8 mouse cellular contexts compared by ENCODE assay signal in genomic region chr11:93996306-93997140, GRCm38 (mm10). TPM values are rescaled to one million over a fixed set of nuclear protein-coding genes. Genes with fewer than 3 reads are reported as not detected.
A peak's percentile ranks its signal among the peaks of the same experiment; 100 is the strongest.
DNase-seq lines count a peak whose midpoint lies in the region; ATAC-seq and TF ChIP-seq lines count a peak whose summit lies in the region.

No protein-coding gene starts in this region.

- ATAC-seq in embryonic facial prominence, embryonic 14.5 days (ENCODE audit: low read depth), result peak; percentile 31
- peak; percentile 26 for ATAC-seq in liver, embryonic 11.5 days (replicated peaks; ENCODE audit: low FRiP score)
- peak; percentile 51 for ATAC-seq in monocyte, adult 5-6 weeks (replicated peaks; ENCODE audit: insufficient number of reproducible peaks, low FRiP score, low TSS enrichment, poor library complexity, severe bottlenecking)
- peak; percentile 2; the same call in 1 of the 2 replicates for ATAC-seq in stomach, postnatal 0 days (ENCODE audit: low FRiP score, low TSS enrichment)

- H3K9me3 ChIP-seq in embryonic facial prominence, embryonic 14.5 days (ENCODE audit: control insufficient read depth, low read length), result no peaks in the 10 kb centered on the region
- H3K9me3 ChIP-seq in liver, embryonic 11.5 days (ENCODE audit: control insufficient read depth, low read length), result no peaks in the 10 kb centered on the region
- H3K9me3 ChIP-seq in stomach, postnatal 0 days (ENCODE audit: control insufficient read depth, low read length), result no peaks in the 10 kb centered on the region

- no peaks in the 10 kb centered on the region for H3K36me3 ChIP-seq in embryonic facial prominence, embryonic 14.5 days (ENCODE audit: control insufficient read depth, insufficient read depth, low read length)
- H3K36me3 ChIP-seq in liver, embryonic 11.5 days (ENCODE audit: control insufficient read depth, insufficient read depth, low read length), result no peaks in the 10 kb centered on the region
- no peaks in the 10 kb centered on the region for H3K36me3 ChIP-seq in stomach, postnatal 0 days (ENCODE audit: control insufficient read depth, insufficient read depth, low read length)

- H3K27me3 ChIP-seq in embryonic facial prominence, embryonic 14.5 days (replicated peaks; ENCODE audit: control insufficient read depth, insufficient read depth, low read length), result no peaks in the 10 kb centered on the region
- H3K27me3 ChIP-seq in liver, embryonic 11.5 days (replicated peaks; ENCODE audit: control insufficient read depth, insufficient read depth, low read length), result no peaks in the 10 kb centered on the region
- no peaks in the 10 kb centered on the region for H3K27me3 ChIP-seq in stomach, postnatal 0 days (ENCODE audit: control insufficient read depth, insufficient read depth, low read length)

- peaks cover 16% of the 10 kb centered on the region for H3K4me1 ChIP-seq in embryonic facial prominence, embryonic 14.5 days (ENCODE audit: control insufficient read depth, insufficient read depth, low read length)
- H3K4me1 ChIP-seq in liver, embryonic 11.5 days (replicated peaks; ENCODE audit: control insufficient read depth, insufficient read depth, low read length), result peaks cover 12% of the 10 kb centered on the region
- H3K4me1 ChIP-seq in stomach, postnatal 0 days (replicated peaks; ENCODE audit: control insufficient read depth, insufficient read depth), result peaks cover 9% of the 10 kb centered on the region; the same call in 1 of the 2 replicates

- H3K4me2 ChIP-seq in embryonic facial prominence, embryonic 14.5 days (ENCODE audit: low read depth, low read length), result peak overlapping the region; percentile 83
- H3K4me2 ChIP-seq in liver, embryonic 11.5 days, result peak overlapping the region; percentile 92
- peak overlapping the region; percentile 78 for H3K4me2 ChIP-seq in stomach, postnatal 0 days (replicated peaks; ENCODE audit: low read depth)

- DNase-seq in B cell, adult 2 months, result peak; percentile 76 to 78
- DNase-seq in adrenal gland, adult (ENCODE audit: inconsistent age in 2 of 2, low spot score in 1 of 2), result peak; percentile 65 to 85
- peak; percentile 37 for DNase-seq in embryonic facial prominence, embryonic 14.5 days (ENCODE audit: low spot score)
- DNase-seq in heart, adult 8-10 months (ENCODE audit: low spot score), result peak; percentile 42
- DNase-seq in kidney, adult 8-10 months, result peak; percentile 51 to 54
- DNase-seq in liver, embryonic 11.5 days (ENCODE audit: low spot score), result no peak
- peak; percentile 62 for DNase-seq in stomach, postnatal 0 days (ENCODE audit: low spot score)

- under 1% methylated on average over 29 of the region's 58 CpGs for WGBS in embryonic facial prominence, embryonic 14.5 days
- under 1% methylated on average over 58 of the region's 58 CpGs for WGBS in liver, embryonic 11.5 days
- under 1% methylated on average over 52 of the region's 58 CpGs for WGBS in stomach, postnatal 0 days

- TF ChIP-seq CTCF in stomach, postnatal 0 days (IDR thresholded peaks at IDR 0.05; ENCODE audit: low read depth), result peak; percentile 60

- peak overlapping the region; percentile 98 for H3K27ac ChIP-seq in embryonic facial prominence, embryonic 14.5 days (replicated peaks; ENCODE audit: low read depth, low read length)
- H3K27ac ChIP-seq in liver, embryonic 11.5 days (ENCODE audit: low read depth, low read length), result peak overlapping the region; percentile 99
- peak overlapping the region; percentile 99 for H3K27ac ChIP-seq in stomach, postnatal 0 days (replicated peaks)

- no peak for TF ChIP-seq EP300 in stomach, postnatal 0 days (optimal IDR thresholded peaks at IDR 0.05)

- H3K4me3 ChIP-seq in embryonic facial prominence, embryonic 14.5 days (ENCODE audit: low read depth, low read length), result peak overlapping the region; percentile 91
- H3K4me3 ChIP-seq in liver, embryonic 11.5 days (ENCODE audit: low read depth, low read length), result peak overlapping the region; percentile 96
- H3K4me3 ChIP-seq in stomach, postnatal 0 days (ENCODE audit: low read depth, low read length), result peak overlapping the region; percentile 98

- H3K9ac ChIP-seq in embryonic facial prominence, embryonic 14.5 days (ENCODE audit: low read depth, low read length), result peak overlapping the region; percentile 95
- H3K9ac ChIP-seq in liver, embryonic 11.5 days (ENCODE audit: low read depth, low read length), result peak overlapping the region; percentile 88
- H3K9ac ChIP-seq in stomach, postnatal 0 days (ENCODE audit: low read length), result peak overlapping the region; percentile 95

RNA-seq across cellular contexts. Expression of gene Spag9, which starts 0.6 kb away (rescaled TPM):
- polyA plus RNA-seq in embryonic facial prominence, embryonic 14.5 days (2014; fragmentation: Nextera tagmentation; extraction: Ambion mirVana), result 69.9 and 71.6 TPM in 2 replicates
- 100 to 1,000 TPM; 141 to 155 (median 148) TPM for total RNA-seq in heart, adult 8-10 months (2022)
- 19.5 and 24.6 TPM in 2 replicates for polyA plus RNA-seq in liver, embryonic 11.5 days (2014; fragmentation: Nextera tagmentation; extraction: Ambion mirVana)
- 140 to 171 TPM (median 156 TPM) in 3 replicates for total RNA-seq in monocyte, adult 5-6 weeks (2017)
- polyA plus RNA-seq in stomach, postnatal 0 days (2015; fragmentation: Nextera tagmentation; extraction: Ambion mirVana), result 30.2 and 32.5 TPM in 2 replicates

RNA-seq across cellular contexts. Expression of gene Nme1, which starts 28.2 kb away (rescaled TPM):
- 143 TPM in 2 replicates for polyA plus RNA-seq in embryonic facial prominence, embryonic 14.5 days (2014; fragmentation: Nextera tagmentation; extraction: Ambion mirVana)
- total RNA-seq in heart, adult 8-10 months (2022), result 10 to 100 TPM in 3 of 4 experiments, 1 to 10 TPM in 1; 8.3 to 15.9 (median 12.6) TPM
- 315 and 317 TPM in 2 replicates for polyA plus RNA-seq in liver, embryonic 11.5 days (2014; fragmentation: Nextera tagmentation; extraction: Ambion mirVana)
- total RNA-seq in monocyte, adult 5-6 weeks (2017), result 13.8 to 34.0 TPM (median 18.0 TPM) in 3 replicates
- polyA plus RNA-seq in stomach, postnatal 0 days (2015; fragmentation: Nextera tagmentation; extraction: Ambion mirVana), result 93.8 and 106 TPM in 2 replicates

RNA-seq across cellular contexts. Expression of gene Gm20390, which starts 28.4 kb away (rescaled TPM):
- 365 and 376 TPM in 2 replicates for polyA plus RNA-seq in embryonic facial prominence, embryonic 14.5 days (2014; fragmentation: Nextera tagmentation; extraction: Ambion mirVana)
- total RNA-seq in heart, adult 8-10 months (2022), result 10 to 100 TPM; 11.7 to 17.8 (median 12.5) TPM
- polyA plus RNA-seq in liver, embryonic 11.5 days (2014; fragmentation: Nextera tagmentation; extraction: Ambion mirVana), result 393 TPM in 2 replicates
- 1.9 TPM in 1 of 3 replicates, not detected in the others for total RNA-seq in monocyte, adult 5-6 weeks (2017)
- polyA plus RNA-seq in stomach, postnatal 0 days (2015; fragmentation: Nextera tagmentation; extraction: Ambion mirVana), result 239 and 273 TPM in 2 replicates

RNA-seq across cellular contexts. Expression of gene Nme2, which starts 40.5 kb away (rescaled TPM):
- 336 and 395 TPM in 2 replicates for polyA plus RNA-seq in embryonic facial prominence, embryonic 14.5 days (2014; fragmentation: Nextera tagmentation; extraction: Ambion mirVana)
- 1,000 to 10,000 TPM; 1,051 to 1,128 (median 1,108) TPM for total RNA-seq in heart, adult 8-10 months (2022)
- polyA plus RNA-seq in liver, embryonic 11.5 days (2014; fragmentation: Nextera tagmentation; extraction: Ambion mirVana), result 112 and 142 TPM in 2 replicates
- 112 to 158 TPM (median 145 TPM) in 3 replicates for total RNA-seq in monocyte, adult 5-6 weeks (2017)
- polyA plus RNA-seq in stomach, postnatal 0 days (2015; fragmentation: Nextera tagmentation; extraction: Ambion mirVana), result 376 and 433 TPM in 2 replicates
